Mouse (Mus musculus) spleen, adult 10 weeks (tissue): ENCODE measurements around the gene Fhl5. TPM values are rescaled to one million over a fixed set of nuclear protein-coding genes. Genes with fewer than 3 reads are reported as not detected.

Experiments
- polyA plus RNA-seq: library from polyadenylated mRNA; stranded (reverse); fragments of 350-450 nt; fragmentation: Illumina TruSeq; extraction: RNeasy Lipid Tissue Mini Kit (QIAGEN cat#74804); gene quantifications from one replicate; pipeline ENCODE4 v1.2.3, GENCODE M21; 2015; ENCODE audit warnings: low replicate concordance; ENCODE audit not compliant: insufficient read depth

Gene Fhl5
- 0.97 TPM for polyA plus RNA-seq

GRCm38 (mm10) chr4:25242776-25243175, at the start of gene Fhl5:
Fhl5 (minus strand) TSS chr4:25242876.

GRCm38 (mm10) chr4:25281671-25282038, 39.0 kb upstream of the Fhl5 start, which contains the start of gene Ufl1:
Ufl1 (minus strand) TSS chr4:25281821.

Other genes starting within 250 kb of the Fhl5 start
- gene Ufl1, start 38.9 kb upstream of the Fhl5 start, polyA plus RNA-seq = 51.8 TPM